Mouse (Mus musculus) heart, embryonic 13.5 days (tissue): Measurements from ENCODE around the gene Hist1h3d. TPM values are rescaled to one million over a fixed set of nuclear protein-coding genes. Genes with fewer than 3 reads are reported as not detected.
A peak's percentile ranks its signal among the peaks of the same experiment; 100 is the strongest.
"Not testable (repeated sequence)": the region's sequence is repeated elsewhere in the genome, so short reads cannot be mapped to it uniquely, and the experiment has no call there.

Experiments used
- ATAC-seq: fragments of 200-750 bp; cut with Nextera tagmentation; 2 replicates; pipeline ENCODE4 v1.8.0; 2017; ENCODE audit warnings: moderate TSS enrichment; ENCODE audit not compliant: insufficient number of reproducible peaks, low FRiP score, low TSS enrichment; ENCODE audit errors: extremely low read depth
- H3K27ac ChIP-seq: fragments of 300-500 bp; sonication (generic); replicated peaks from 2 replicates; pipeline ENCODE4 v1.5.1; 2015; ENCODE audit warnings: moderate library complexity, mild to moderate bottlenecking, inconsistent platforms
- H3K27me3 ChIP-seq: fragments of 300-500 bp; sonication (generic); replicated peaks from 2 replicates; pipeline ENCODE4 v1.6.1; 2015; ENCODE audit warnings: mild to moderate bottlenecking, inconsistent platforms
- H3K36me3 ChIP-seq: fragments of 300-500 bp; sonication (generic); 2 replicates; pipeline ENCODE4 v1.6.1; 2015; ENCODE audit warnings: mild to moderate bottlenecking, inconsistent platforms
- H3K4me1 ChIP-seq: fragments of 300-500 bp; sonication (generic); 2 replicates; pipeline ENCODE4 v1.6.1; 2015; ENCODE audit warnings: inconsistent platforms
- H3K4me2 ChIP-seq: fragments of 300-500 bp; sonication (generic); 2 replicates; pipeline ENCODE4 v1.6.1; 2015; ENCODE audit warnings: inconsistent platforms, mild to moderate bottlenecking, moderate library complexity
- H3K4me3 ChIP-seq: fragments of 300-500 bp; sonication (generic); 2 replicates; pipeline ENCODE4 v1.5.1; 2015; ENCODE audit warnings: moderate library complexity, mild to moderate bottlenecking, inconsistent platforms
- H3K9ac ChIP-seq: fragments of 300-500 bp; sonication (generic); 2 replicates; pipeline ENCODE4 v1.6.1; 2015; ENCODE audit warnings: inconsistent platforms, mild to moderate bottlenecking, moderate library complexity
- H3K9me3 ChIP-seq: fragments of 300-500 bp; sonication (generic); 2 replicates; pipeline ENCODE4 v1.6.1; 2016; ENCODE audit warnings: inconsistent platforms
- WGBS: fragments of 180-500 bp; shearing (Covaris S2); methylation state at CpG from one replicate; pipeline ENCODE4 v1.1.7; 2015; ENCODE audit warnings: mixed read lengths; 5-methylcytosine and 5-hydroxymethylcytosine counted together
- polyA plus RNA-seq: library from polyadenylated mRNA; unstranded; fragments of >200 nt; fragmentation: Nextera tagmentation; extraction: Ambion mirVana; gene quantifications from 2 replicates; pipeline ENCODE4 v1.2.1, GENCODE M21; 2015

The Hist1h3d gene
- polyA plus RNA-seq, 1 experiment from 2014 or later: 2.4 TPM

GRCm38 (mm10) chr13:23582219-23583056 is 6.9 kb downstream of the Hist1h3d start:
- Histone ChIP-seq H3K4me2 (peak overlapping the region; percentile 94), H3K9ac (peak overlapping the region; percentile 89), H3K27me3 (no peaks in the 10 kb centered on the region), H3K4me1 (peaks cover 42% of the 10 kb centered on the region), H3K27ac (peak overlapping the region; percentile 86), H3K9me3 (no peaks in the 10 kb centered on the region), H3K4me3 (peak overlapping the region; percentile 62), H3K36me3 (no peaks in the 10 kb centered on the region)
- WGBS: 15% methylated on average over 6 of the region's 6 CpGs
- ATAC-seq: no peak

GRCm38 (mm10) chr13:23583387-23584068 is 8.0 kb downstream of the Hist1h3d start:
- no peak for ATAC-seq
- Histone ChIP-seq H3K9ac (no peak overlapping the region), H3K4me2 (peak overlapping the region; percentile 94; the same call in 1 of the 2 replicates)

GRCm38 (mm10) chr13:23584331-23584730 is 8.8 kb downstream of the Hist1h3d start:
- H3K9ac ChIP-seq: peak overlapping the region; percentile 90
- H3K27me3 ChIP-seq: no peaks in the 10 kb centered on the region
- H3K4me1 ChIP-seq: peaks cover 42% of the 10 kb centered on the region
- H3K36me3 ChIP-seq: no peaks in the 10 kb centered on the region
- no peaks in the 10 kb centered on the region for H3K9me3 ChIP-seq
- peak overlapping the region; percentile 52 for H3K4me3 ChIP-seq
- H3K27ac ChIP-seq: peak overlapping the region; percentile 95
- peak overlapping the region; percentile 80 for H3K4me2 ChIP-seq
- no peak for ATAC-seq

More at GRCm38 (mm10) chr13:23583387-23584068, 8.0 kb downstream of the Hist1h3d start:
- Histone ChIP-seq H3K27me3 (no peaks in the 10 kb centered on the region), H3K4me1 (peaks cover 42% of the 10 kb centered on the region), H3K9me3 (no peaks in the 10 kb centered on the region), H3K4me3 (no peak overlapping the region), H3K36me3 (no peaks in the 10 kb centered on the region), H3K27ac (peak overlapping the region; percentile 86)

GRCm38 (mm10) chr13:23585029-23585441 is 9.5 kb downstream of the Hist1h3d start:
- Histone ChIP-seq H3K4me2 (peak overlapping the region; percentile 80), H3K4me3 (peak overlapping the region; percentile 52), H3K27me3 (no peaks in the 10 kb centered on the region), H3K4me1 (peaks cover 42% of the 10 kb centered on the region), H3K27ac (peak overlapping the region; percentile 95), H3K9ac (peak overlapping the region; percentile 90), H3K9me3 (no peaks in the 10 kb centered on the region), H3K36me3 (no peaks in the 10 kb centered on the region)
- no peak for ATAC-seq
- WGBS: under 1% methylated on average over 21 of the region's 21 CpGs

- WGBS: 0% methylated on average over 27 of the region's 36 CpGs
- Histone ChIP-seq H3K4me1 (peaks cover 42% of the 10 kb centered on the region), H3K4me2 (peak overlapping the region; percentile 80), H3K9ac (peak overlapping the region; percentile 90), H3K27ac (peak overlapping the region; percentile 95), H3K4me3 (peak overlapping the region; percentile 52)
- peak; percentile 79 for ATAC-seq
- not testable (repeated sequence) for H3K9me3 ChIP-seq, H3K36me3 ChIP-seq, H3K27me3 ChIP-seq
These were observed 10.0 kb downstream of the Hist1h3d start for GRCm38 (mm10) chr13:23585442-23586098.

- H3K4me2 ChIP-seq: peak overlapping the region; percentile 80
- H3K27ac ChIP-seq: peak overlapping the region; percentile 95
- H3K9me3 ChIP-seq: no peaks in the 10 kb centered on the region
- peak overlapping the region; percentile 52 for H3K4me3 ChIP-seq
- WGBS: 2% methylated on average over 22 of the region's 22 CpGs
- H3K4me1 ChIP-seq: peaks cover 37% of the 10 kb centered on the region
- ATAC-seq: no peak
- H3K27me3 ChIP-seq: no peaks in the 10 kb centered on the region
- H3K36me3 ChIP-seq: no peaks in the 10 kb centered on the region
- peak overlapping the region; percentile 84 for H3K9ac ChIP-seq
These were observed 10.8 kb downstream of the Hist1h3d start for GRCm38 (mm10) chr13:23586099-23586939.

- H3K9me3 ChIP-seq: no peaks in the 10 kb centered on the region
- H3K4me2 ChIP-seq: peak overlapping the region; percentile 80
- peaks cover 33% of the 10 kb centered on the region for H3K4me1 ChIP-seq
- H3K4me3 ChIP-seq: peak overlapping the region; percentile 52
- H3K27ac ChIP-seq: peak overlapping the region; percentile 94
- ATAC-seq: no peak
- 5% methylated on average over 1 of the region's 1 CpGs for WGBS
- no peaks in the 10 kb centered on the region for H3K27me3 ChIP-seq
- peak overlapping the region; percentile 84 for H3K9ac ChIP-seq
- H3K36me3 ChIP-seq: no peaks in the 10 kb centered on the region
These were observed 11.3 kb downstream of the Hist1h3d start for GRCm38 (mm10) chr13:23586940-23587225.

- Histone ChIP-seq H3K9ac (no peak overlapping the region), H3K27me3 (no peaks in the 10 kb centered on the region), H3K36me3 (no peaks in the 10 kb centered on the region), H3K4me2 (no peak overlapping the region), H3K4me3 (no peak overlapping the region), H3K27ac (no peak overlapping the region), H3K9me3 (no peaks in the 10 kb centered on the region), H3K4me1 (peaks cover 21% of the 10 kb centered on the region)
- no peak for ATAC-seq
- 88% methylated on average over 7 of the region's 7 CpGs for WGBS
These were observed 15.6 kb downstream of the Hist1h3d start for GRCm38 (mm10) chr13:23591206-23591605.

- H3K4me1 ChIP-seq: peaks cover 18% of the 10 kb centered on the region
- not testable (repeated sequence) for H3K27ac ChIP-seq, H3K36me3 ChIP-seq, H3K4me3 ChIP-seq, H3K4me2 ChIP-seq, H3K27me3 ChIP-seq, ATAC-seq, H3K9me3 ChIP-seq, H3K9ac ChIP-seq
- WGBS: 64% methylated on average over 7 of the region's 7 CpGs
These were observed 16.3 kb downstream of the Hist1h3d start for GRCm38 (mm10) chr13:23591886-23592285.

GRCm38 (mm10) chr13:23592614-23593013 is 17.1 kb downstream of the Hist1h3d start:
- 0 out of 2 replicates have a peak overlapping the region, but pooled peaks have one; percentile 51 for H3K27ac ChIP-seq
- H3K4me3 ChIP-seq: no peak overlapping the region
- no peak overlapping the region for H3K9ac ChIP-seq
- H3K4me1 ChIP-seq: peaks cover 15% of the 10 kb centered on the region
- H3K36me3 ChIP-seq: no peaks in the 10 kb centered on the region
- no peaks in the 10 kb centered on the region for H3K9me3 ChIP-seq
- no peaks in the 10 kb centered on the region for H3K27me3 ChIP-seq
- no peak for ATAC-seq
- no peak overlapping the region for H3K4me2 ChIP-seq
- 85% methylated on average over 7 of the region's 7 CpGs for WGBS
